Mouse (Mus musculus) lung, embryonic 16.5 days (tissue): ENCODE data around the gene Arhgdia. TPM values are rescaled to one million over a fixed set of nuclear protein-coding genes. Genes with fewer than 3 reads are reported as not detected.
"Not testable (repeated sequence)": the region's sequence is repeated elsewhere in the genome, so short reads cannot be mapped to it uniquely, and the experiment has no call there.

Experiments
- ATAC-seq: fragments of 200-750 bp; cut with Nextera tagmentation; 2 replicates; pipeline ENCODE4 v1.8.0; 2017; ENCODE audit warnings: low read depth, mild to moderate bottlenecking, moderate library complexity
- H3K27ac ChIP-seq: fragments of 300-500 bp; sonication (generic); 2 replicates; pipeline ENCODE4 v1.5.1; 2014; ENCODE audit warnings: mild to moderate bottlenecking, control low read depth, low read length
- H3K27me3 ChIP-seq: fragments of 300-500 bp; sonication (generic); 2 replicates; pipeline ENCODE4 v1.6.1; 2014; ENCODE audit warnings: low read depth, low read length, mixed read lengths; ENCODE audit not compliant: control insufficient read depth, insufficient read depth
- H3K36me3 ChIP-seq: fragments of 300-500 bp; sonication (generic); 2 replicates; pipeline ENCODE4 v1.6.1; 2014; ENCODE audit warnings: low read length; ENCODE audit not compliant: control insufficient read depth, insufficient read depth
- H3K4me1 ChIP-seq: fragments of 300-500 bp; sonication (generic); replicated peaks from 2 replicates; pipeline ENCODE4 v1.6.1; 2014; ENCODE audit warnings: low read length, mixed read lengths; ENCODE audit not compliant: control insufficient read depth, insufficient read depth
- H3K4me2 ChIP-seq: fragments of 300-500 bp; sonication (generic); 2 replicates; pipeline ENCODE4 v1.6.1; 2014; ENCODE audit warnings: low read depth, low read length, control low read depth
- H3K4me3 ChIP-seq: fragments of 300-500 bp; sonication (generic); 2 replicates; pipeline ENCODE4 v1.5.1; 2014; ENCODE audit warnings: mild to moderate bottlenecking, low read length, control low read depth
- H3K9ac ChIP-seq: fragments of 300-500 bp; sonication (generic); 2 replicates; pipeline ENCODE4 v1.6.1; 2014; ENCODE audit warnings: low read length, control low read depth
- H3K9me3 ChIP-seq: fragments of 300-500 bp; sonication (generic); 2 replicates; pipeline ENCODE4 v1.6.1; 2016; ENCODE audit warnings: low read length; ENCODE audit not compliant: control insufficient read depth
- WGBS: fragments of 180-500 bp; shearing (Covaris S2); extraction: QIAGEN DNeasy Blood & Tissue Kit; methylation state at CpG from one replicate; pipeline ENCODE4 v1.1.7; 2014; 5-methylcytosine and 5-hydroxymethylcytosine counted together
- polyA plus RNA-seq: library from polyadenylated mRNA; unstranded; fragments of >200 nt; fragmentation: Nextera tagmentation; extraction: Ambion mirVana; gene quantifications from 2 replicates; pipeline ENCODE4 v1.2.1, GENCODE M21; 2015

Arhgdia gene
- polyA plus RNA-seq, 1 experiment from 2014 or later, result 680 TPM

GRCm38 (mm10) chr11:120565114-120565513, 16.3 kb downstream of the Arhgdia start:
- Histone ChIP-seq H3K4me1 (no peaks in the 10 kb centered on the region), H3K4me3 (no peak overlapping the region), H3K27ac (no peak overlapping the region), H3K27me3 (no peaks in the 10 kb centered on the region), H3K9me3 (no peaks in the 10 kb centered on the region), H3K36me3 (peaks cover 84% of the 10 kb centered on the region), H3K9ac (no peak overlapping the region), H3K4me2 (no peak overlapping the region)
- 80% methylated on average over 9 of the region's 9 CpGs for WGBS
- ATAC-seq, result no peak

GRCm38 (mm10) chr11:120562949-120563348, 18.5 kb downstream of the Arhgdia start:
- no peaks in the 10 kb centered on the region for H3K27me3 ChIP-seq
- no peak overlapping the region for H3K4me2 ChIP-seq
- no peak overlapping the region for H3K27ac ChIP-seq
- peaks cover 81% of the 10 kb centered on the region for H3K36me3 ChIP-seq
- no peak overlapping the region for H3K9ac ChIP-seq
- H3K4me3 ChIP-seq, result no peak overlapping the region
- ATAC-seq, result no peak
- WGBS, result 92% methylated on average over 13 of the region's 13 CpGs
- H3K4me1 ChIP-seq, result no peaks in the 10 kb centered on the region
- H3K9me3 ChIP-seq, result no peaks in the 10 kb centered on the region

- H3K27ac ChIP-seq, result no peak overlapping the region
- peaks cover 67% of the 10 kb centered on the region for H3K36me3 ChIP-seq
- no peak overlapping the region for H3K4me3 ChIP-seq
- no peaks in the 10 kb centered on the region for H3K27me3 ChIP-seq
- peaks cover 5% of the 10 kb centered on the region for H3K9me3 ChIP-seq
- no peak for ATAC-seq
- no peak overlapping the region for H3K9ac ChIP-seq
- WGBS, result 90% methylated on average over 13 of the region's 13 CpGs
- no peaks in the 10 kb centered on the region for H3K4me1 ChIP-seq
- H3K4me2 ChIP-seq, result no peak overlapping the region
These were observed 20.3 kb downstream of the Arhgdia start for GRCm38 (mm10) chr11:120560952-120561728.

GRCm38 (mm10) chr11:120558843-120559242, 22.6 kb downstream of the Arhgdia start:
- not testable (repeated sequence) for H3K27me3 ChIP-seq, H3K4me1 ChIP-seq, ATAC-seq, H3K9ac ChIP-seq, H3K4me3 ChIP-seq, H3K27ac ChIP-seq, H3K4me2 ChIP-seq, H3K9me3 ChIP-seq
- WGBS, result 89% methylated on average over 6 of the region's 6 CpGs
- peaks cover 48% of the 10 kb centered on the region for H3K36me3 ChIP-seq

GRCm38 (mm10) chr11:120555260-120555659, 26.2 kb downstream of the Arhgdia start:
- peaks cover 12% of the 10 kb centered on the region for H3K36me3 ChIP-seq
- H3K9me3 ChIP-seq, result peaks cover 5% of the 10 kb centered on the region
- no peak overlapping the region for H3K9ac ChIP-seq
- WGBS, result 76% methylated on average over 2 of the region's 2 CpGs
- no peak for ATAC-seq
- H3K4me1 ChIP-seq, result peaks cover under 1% of the 10 kb centered on the region; the same call in 1 of the 2 replicates
- H3K4me3 ChIP-seq, result no peak overlapping the region
- H3K27me3 ChIP-seq, result no peaks in the 10 kb centered on the region
- no peak overlapping the region for H3K27ac ChIP-seq
- H3K4me2 ChIP-seq, result no peak overlapping the region

- Histone ChIP-seq H3K9me3 (peaks cover 5% of the 10 kb centered on the region), H3K4me1 (peaks cover 4% of the 10 kb centered on the region; the same call in 1 of the 2 replicates), H3K4me3 (no peak overlapping the region), H3K4me2 (no peak overlapping the region), H3K9ac (no peak overlapping the region), H3K27ac (no peak overlapping the region), H3K27me3 (no peaks in the 10 kb centered on the region), H3K36me3 (peaks cover 8% of the 10 kb centered on the region)
- ATAC-seq, result no peak
- WGBS, result 77% methylated on average over 7 of the region's 7 CpGs
These were observed 26.6 kb downstream of the Arhgdia start for GRCm38 (mm10) chr11:120554834-120555233.

- Histone ChIP-seq H3K27me3 (no peaks in the 10 kb centered on the region), H3K27ac (no peak overlapping the region), H3K36me3 (no peaks in the 10 kb centered on the region), H3K9me3 (peaks cover 4% of the 10 kb centered on the region), H3K4me2 (no peak overlapping the region), H3K9ac (no peak overlapping the region), H3K4me3 (no peak overlapping the region), H3K4me1 (peaks cover 16% of the 10 kb centered on the region)
- WGBS, result 67% methylated on average over 5 of the region's 5 CpGs
- ATAC-seq, result no peak
These were observed 28.7 kb downstream of the Arhgdia start for GRCm38 (mm10) chr11:120552736-120553135.

- H3K27me3 ChIP-seq, result no peaks in the 10 kb centered on the region
- 92% methylated on average over 28 of the region's 28 CpGs for WGBS
- H3K4me2 ChIP-seq, result peak within 1 kb of the TSS; percentile 95
- peak within 1 kb of the TSS; percentile 96; the same call in 1 of the 2 replicates for H3K27ac ChIP-seq
- peak within 1 kb of the TSS; percentile 93 for H3K4me3 ChIP-seq
- H3K9me3 ChIP-seq, result no peaks in the 10 kb centered on the region
- H3K36me3 ChIP-seq, result no peaks in the 10 kb centered on the region
- peaks cover 21% of the 10 kb centered on the region for H3K4me1 ChIP-seq
- H3K9ac ChIP-seq, result peak within 1 kb of the TSS; percentile 97
- no peak for ATAC-seq
These were observed 30.5 kb downstream of the Arhgdia start, which contains the start of gene Ppp1r27 for GRCm38 (mm10) chr11:120550810-120551440. Gene Ppp1r27, minus strand, starts transcription at chr11:120551132.

GRCm38 (mm10) chr11:120549986-120550809, 31.2 kb downstream of the Arhgdia start:
- WGBS, result 53% methylated on average over 11 of the region's 11 CpGs
- peaks cover 24% of the 10 kb centered on the region for H3K4me1 ChIP-seq
- H3K9me3 ChIP-seq, result no peaks in the 10 kb centered on the region
- H3K27ac ChIP-seq, result peak overlapping the region; percentile 96
- peak; percentile 26; the same call in 1 of the 2 replicates for ATAC-seq
- no peaks in the 10 kb centered on the region for H3K36me3 ChIP-seq
- H3K27me3 ChIP-seq, result no peaks in the 10 kb centered on the region
- peak overlapping the region; percentile 97 for H3K9ac ChIP-seq
- H3K4me3 ChIP-seq, result peak overlapping the region; percentile 93
- H3K4me2 ChIP-seq, result peak overlapping the region; percentile 95
